Mouse (Mus musculus) cerebellum, adult (tissue): ENCODE results near the gene Pdzk1.

Experiments used
- ATAC-seq: cut with Nextera tagmentation; 2 replicates; pipeline ENCODE4 v1.9.2; 2017; ENCODE audit warnings: mild to moderate bottlenecking, moderate library complexity, mixed read lengths; ENCODE audit not compliant: insufficient number of reproducible peaks, low FRiP score, low TSS enrichment

The Pdzk1 gene

DNA sequence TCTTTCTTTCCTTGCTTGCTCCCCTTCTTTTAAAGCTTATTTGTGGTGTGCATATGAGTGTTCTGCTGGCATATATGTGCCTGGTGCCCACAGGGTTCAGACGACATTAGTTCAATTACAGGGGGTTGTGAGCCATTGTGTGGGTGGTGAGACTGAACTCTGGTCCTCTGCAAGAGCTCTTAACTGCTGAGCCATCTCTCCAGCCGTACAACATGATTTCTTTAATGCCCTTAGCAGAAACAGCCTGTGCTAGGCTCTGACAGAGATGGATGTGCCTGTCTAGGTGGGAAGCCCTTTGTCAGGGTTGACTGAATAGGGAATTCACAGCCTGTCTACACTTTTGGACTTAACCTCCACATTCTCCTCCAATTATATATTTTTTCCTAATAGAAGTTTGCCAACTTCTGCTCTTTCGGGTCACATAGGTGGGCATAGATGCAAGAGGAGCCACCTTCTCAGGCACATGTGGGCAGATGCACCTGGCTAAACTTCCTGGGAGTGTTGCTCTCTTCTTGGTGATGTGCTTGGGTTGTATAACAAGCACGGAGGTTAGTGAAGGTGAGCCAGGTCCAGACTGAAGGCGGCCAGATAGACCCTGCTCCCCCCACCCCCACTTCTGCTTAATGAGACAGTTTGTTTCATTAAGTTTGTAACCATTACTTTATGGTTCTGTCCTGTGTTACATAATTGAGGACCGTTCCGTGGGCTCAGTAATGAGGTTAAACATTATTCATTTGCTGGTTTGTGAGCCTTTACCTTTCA, 5.7 kb downstream of the Pdzk1 start:
- no peak for ATAC-seq

- no peak for ATAC-seq
Measured at GRCm38 (mm10) chr3:96836414-96836813, 7.3 kb downstream of the Pdzk1 start.

- ATAC-seq = no peak
Measured at GRCm38 (mm10) chr3:96838996-96839645, 10.0 kb downstream of the Pdzk1 start.

GRCm38 (mm10) chr3:96845191-96845590, 16.1 kb downstream of the Pdzk1 start:
- ATAC-seq = no peak

- no peak for ATAC-seq
Measured at GRCm38 (mm10) chr3:96845806-96846205, 16.7 kb downstream of the Pdzk1 start.

DNA sequence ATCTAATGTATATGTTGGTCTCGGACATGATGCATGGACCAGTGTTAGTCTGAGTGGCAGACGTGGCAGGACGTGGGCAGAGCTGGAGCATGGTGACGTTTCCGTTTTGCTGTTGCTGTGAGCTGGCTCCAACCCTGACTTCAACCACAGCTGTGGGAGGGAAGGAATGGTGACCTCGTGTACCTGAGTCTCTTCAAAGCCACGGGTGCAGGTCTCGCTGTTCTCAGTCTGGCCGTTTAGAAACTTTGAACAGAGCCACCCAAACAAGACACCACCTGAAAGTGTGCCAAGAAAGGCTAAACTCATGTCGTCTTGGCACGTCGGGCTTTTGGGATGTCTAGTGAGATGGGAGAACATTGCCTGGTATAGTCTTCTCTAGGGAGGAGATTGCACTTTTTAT, 17.9 kb downstream of the Pdzk1 start:
- ATAC-seq = no peak

DNA sequence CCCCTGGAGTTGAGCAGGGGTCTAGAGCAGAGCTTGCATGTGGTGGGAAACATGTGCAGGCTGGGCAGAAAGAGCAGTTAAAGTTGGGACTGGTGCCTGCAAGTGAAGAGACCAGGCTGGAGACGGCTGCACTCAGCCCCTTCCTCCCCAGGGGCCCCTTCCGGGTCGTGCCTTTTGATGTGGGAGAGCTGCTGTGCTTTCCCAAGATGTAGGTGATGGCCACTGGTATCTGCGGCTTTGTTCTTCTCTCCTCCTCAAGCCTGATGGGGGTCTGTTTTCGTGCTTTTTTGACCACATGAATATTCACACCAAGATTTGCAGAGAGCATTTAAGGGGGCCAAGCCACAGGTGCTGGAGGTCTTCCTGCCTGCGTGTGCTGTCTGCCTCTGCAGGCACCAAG, 18.6 kb downstream of the Pdzk1 start:
- ATAC-seq = no peak

- no peak for ATAC-seq
Measured at GRCm38 (mm10) chr3:96848470-96848869, 19.4 kb downstream of the Pdzk1 start.

DNA sequence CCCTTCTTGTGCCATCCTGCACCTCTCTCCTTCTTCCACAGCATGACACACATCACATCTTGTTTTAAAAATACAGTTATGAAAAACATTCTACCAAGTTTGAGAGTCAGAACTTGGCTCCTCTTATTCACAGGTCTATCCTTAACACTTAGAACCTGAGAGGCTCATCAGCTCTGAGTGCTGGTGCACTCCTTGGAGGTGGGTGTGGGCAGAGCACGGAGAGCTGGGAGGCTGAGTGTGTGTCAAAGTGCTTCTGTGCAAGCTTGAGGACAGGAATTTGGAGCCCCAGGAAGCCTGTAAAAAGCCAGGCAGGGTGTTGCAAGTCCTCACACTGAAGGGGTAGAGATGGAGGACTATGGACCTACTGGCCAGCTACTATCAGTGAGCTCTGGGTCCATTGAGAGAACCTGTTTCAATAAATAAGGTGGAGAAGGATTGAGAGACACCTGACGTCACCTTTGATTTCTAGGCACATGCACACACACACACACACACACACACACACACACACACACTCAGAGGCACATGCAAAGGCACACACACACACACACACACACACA, 20.2 kb downstream of the Pdzk1 start:
- ATAC-seq = no peak

GRCm38 (mm10) chr3:96852561-96852960, 23.5 kb downstream of the Pdzk1 start:
- ATAC-seq = no peak

DNA sequence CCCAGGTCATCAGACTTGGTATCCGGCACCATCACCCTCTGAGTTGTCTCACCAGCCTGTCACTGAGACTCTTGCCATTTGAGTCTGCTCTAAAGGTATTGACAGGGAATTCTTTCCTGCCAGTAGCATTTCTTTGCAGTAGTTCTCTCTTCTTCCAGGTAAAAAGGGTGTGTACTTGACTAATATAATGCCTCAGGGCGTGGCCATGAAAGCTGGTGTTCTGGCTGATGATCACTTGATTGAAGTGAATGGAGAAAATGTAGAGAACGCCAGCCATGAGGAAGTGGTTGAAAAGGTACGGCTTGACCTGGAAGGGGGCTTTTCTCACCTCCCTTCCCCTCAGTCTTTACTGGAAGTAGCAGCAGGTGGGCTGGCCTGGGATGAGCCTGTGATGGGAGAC, 25.3 kb downstream of the Pdzk1 start:
- no peak for ATAC-seq

DNA sequence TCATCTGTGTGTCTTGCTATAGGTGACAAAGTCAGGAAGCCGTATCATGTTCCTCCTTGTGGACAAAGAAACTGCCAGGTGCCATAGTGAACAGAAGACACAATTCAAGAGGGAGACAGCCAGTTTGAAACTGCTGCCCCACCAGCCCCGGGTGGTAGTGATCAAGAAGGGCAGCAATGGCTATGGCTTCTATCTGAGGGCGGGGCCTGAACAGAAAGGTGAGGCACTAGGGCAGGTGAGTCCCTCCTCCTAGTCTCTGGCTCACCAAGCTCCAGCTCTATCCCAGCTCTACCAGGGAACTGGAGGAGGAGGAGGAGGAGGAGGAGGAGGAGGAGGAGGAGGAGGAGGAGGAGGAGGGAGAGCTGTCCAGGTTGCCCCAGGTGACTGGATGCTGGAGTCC, 26.7 kb downstream of the Pdzk1 start:
- ATAC-seq = no peak

- ATAC-seq = no peak
Measured at GRCm38 (mm10) chr3:96860498-96860897, 31.4 kb downstream of the Pdzk1 start.

GRCm38 (mm10) chr3:96867863-96868262, 38.8 kb downstream of the Pdzk1 start:
- ATAC-seq = no peak

- ATAC-seq = no peak
Measured at GRCm38 (mm10) chr3:96868566-96868965, 39.5 kb downstream of the Pdzk1 start.

DNA sequence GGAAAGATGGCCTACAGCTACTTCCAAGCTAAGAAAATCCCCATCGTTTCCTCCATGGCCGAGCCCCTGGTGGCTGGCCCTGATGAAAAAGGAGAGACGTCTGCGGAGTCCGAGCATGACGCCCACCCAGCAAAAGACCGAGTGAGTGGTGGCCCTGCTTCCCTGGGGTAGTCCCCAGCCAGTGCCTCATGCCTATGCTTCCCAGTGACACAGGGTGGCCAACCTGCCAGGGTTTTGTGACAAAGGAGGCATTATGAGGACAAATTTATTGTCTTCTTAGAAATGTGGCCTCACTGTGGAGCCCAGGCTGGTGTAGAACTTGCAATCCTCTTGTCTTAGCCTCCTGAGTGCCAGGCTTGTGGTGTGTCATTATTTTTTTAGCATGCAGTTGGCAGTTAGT, 40.0 kb downstream of the Pdzk1 start:
- ATAC-seq = no peak

GRCm38 (mm10) chr3:96870270-96870669, 41.2 kb downstream of the Pdzk1 start:
- ATAC-seq = no peak

- no peak for ATAC-seq
Measured at GRCm38 (mm10) chr3:96871070-96871469, 42.0 kb downstream of the Pdzk1 start.

DNA sequence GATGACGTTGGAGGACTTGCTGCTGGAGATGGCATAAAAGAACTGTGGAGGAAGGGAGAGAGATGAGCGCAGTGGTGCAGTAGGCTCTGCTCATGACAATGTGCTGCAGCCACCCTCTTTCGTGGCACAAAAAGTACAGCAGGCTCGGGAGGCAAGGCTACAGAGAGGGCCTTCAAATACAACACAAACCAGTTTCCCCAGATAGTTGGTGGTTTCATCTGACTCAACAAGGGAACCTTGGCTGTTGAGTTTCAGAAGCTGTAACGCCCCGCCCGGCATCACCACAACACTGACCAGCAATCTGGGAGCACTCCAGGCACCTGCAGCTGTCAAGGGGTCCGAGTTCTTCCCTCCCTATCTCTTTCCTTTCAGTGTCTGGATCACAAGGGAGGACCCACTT, 43.4 kb downstream of the Pdzk1 start:
- ATAC-seq = no peak

DNA sequence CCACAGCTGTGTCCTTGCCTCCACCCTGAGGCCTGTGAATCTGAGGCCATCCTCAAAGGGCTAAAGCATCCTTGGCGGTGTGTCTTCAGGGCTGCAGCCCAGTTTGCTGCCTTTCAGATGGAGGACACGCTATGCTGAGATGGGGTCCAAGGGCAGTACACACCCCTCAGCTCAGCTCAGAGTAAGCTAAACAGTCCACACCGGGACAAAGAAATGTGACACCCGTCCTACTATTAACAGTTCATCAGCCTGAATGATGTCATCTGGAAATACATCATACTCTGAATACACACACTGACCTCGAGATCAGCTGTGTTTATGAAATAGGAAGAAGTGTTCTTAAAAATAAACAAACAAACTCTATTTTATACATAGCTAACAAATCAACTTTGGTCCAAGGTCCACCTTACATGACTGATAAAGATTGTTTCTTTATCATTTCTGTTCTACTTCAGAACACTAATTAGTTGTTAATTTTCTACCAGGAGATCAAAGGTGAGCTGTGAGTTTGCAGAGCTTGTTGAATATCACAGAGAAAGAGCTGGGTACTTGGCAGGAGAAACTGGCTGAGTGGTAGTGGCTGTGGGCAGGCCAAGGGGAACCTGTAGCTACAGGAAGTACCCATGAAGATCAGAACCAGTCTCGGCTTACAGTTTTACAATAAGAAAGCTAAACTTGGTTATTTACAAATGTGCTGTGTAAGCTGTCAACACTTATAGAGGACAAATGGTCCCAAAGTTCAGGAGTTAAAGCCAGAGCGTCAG, 45.9 kb downstream of the Pdzk1 start:
- ATAC-seq = no peak

GRCm38 (mm10) chr3:96879536-96879935, 50.5 kb downstream of the Pdzk1 start:
- no peak for ATAC-seq
